Mouse (Mus musculus) kidney, postnatal 25 days (tissue): ENCODE measurements around the gene Gtpbp3.

Experiments
- DNase-seq, 2 experiments: peaks; one replicate each; pipeline ENCODE4 v3.0.0; 2021; ENCODE audit warnings: mixed read lengths in 2 of 2

The Gtpbp3 gene

DNA sequence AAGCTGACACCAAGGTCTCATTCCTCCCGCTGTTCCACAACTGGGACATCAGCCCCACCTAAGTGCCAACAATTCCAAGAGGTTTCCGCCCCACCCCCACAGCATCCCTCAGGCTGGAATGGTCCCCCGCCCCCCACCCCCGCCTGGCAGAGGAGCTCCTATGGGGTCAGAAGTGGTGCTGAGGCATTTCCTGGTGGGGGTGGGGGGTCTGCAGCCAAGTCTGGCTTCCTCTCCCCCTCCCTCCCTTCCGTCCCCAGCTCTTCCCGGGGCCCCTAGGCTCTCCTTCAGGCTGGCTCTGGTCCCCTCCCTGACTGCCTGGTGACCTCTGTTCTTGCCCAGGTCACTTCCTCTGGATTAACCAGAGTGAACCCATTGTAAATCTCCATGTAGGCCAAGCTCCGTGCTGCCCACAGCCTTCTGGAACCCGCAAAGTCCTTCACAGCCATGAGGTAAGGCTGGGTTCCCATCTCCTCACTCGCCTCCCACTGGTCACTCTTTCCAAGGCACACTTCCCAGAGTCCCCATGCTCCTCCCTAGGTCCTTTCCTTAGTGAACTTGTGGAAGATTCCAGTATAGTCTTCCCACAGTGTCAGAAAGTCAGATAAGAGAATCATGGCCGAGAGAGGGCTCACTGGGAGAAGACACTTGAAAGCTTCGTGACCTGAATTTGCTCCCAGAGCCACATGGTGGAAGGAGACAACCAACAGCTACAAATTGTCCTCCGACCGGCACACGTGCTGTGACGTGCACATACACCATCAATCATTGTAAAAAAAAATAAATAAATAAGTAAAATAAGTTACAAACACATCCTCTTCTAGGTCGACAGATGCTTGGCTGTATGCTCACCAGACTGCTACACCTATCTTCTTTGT, 11.2 kb downstream of the Gtpbp3 start:
- DNase-seq, result peak; percentile 86 to 87

DNA sequence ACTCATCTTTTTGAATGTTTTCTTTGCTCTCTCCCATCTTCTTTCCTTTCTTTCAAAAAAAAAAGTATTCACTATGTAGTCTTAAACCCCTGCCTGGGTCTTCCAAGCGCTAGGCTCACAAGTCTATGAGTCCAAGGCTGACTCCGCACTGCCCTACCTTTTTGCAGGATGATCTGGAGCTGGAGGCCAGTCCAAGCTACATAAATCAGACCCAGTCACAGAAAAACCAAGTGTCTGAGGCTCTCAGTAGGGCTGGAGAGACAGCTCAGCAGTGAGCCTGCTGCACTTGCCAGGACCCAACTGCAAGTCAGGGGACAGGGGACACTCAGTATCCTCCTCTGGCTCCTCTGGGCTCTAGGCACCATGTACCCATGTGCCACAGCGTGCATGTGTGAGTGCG, 16.4 kb downstream of the Gtpbp3 start:
- no peak for DNase-seq

DNA sequence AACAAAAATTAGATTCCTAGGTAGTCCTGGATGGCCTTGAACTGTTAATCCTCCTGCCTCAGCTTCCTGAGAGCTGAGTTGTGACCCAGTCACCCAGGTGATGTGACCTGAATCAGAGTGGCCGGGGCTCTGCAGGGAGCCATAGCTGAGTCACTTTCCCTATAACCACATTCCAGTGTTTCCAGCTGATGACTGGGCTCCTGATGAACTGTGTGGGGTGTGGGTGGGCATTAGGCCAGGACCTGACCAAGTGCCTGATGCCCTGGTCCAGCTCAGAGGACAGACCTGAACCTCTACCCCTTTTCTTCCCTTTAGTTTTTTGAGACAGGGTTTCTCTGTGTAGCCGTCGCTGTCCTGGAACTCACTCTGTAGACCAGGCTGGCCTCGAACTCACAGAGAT, 17.4 kb downstream of the Gtpbp3 start:
- DNase-seq, result no peak

GRCm38 (mm10) chr8:71505979-71506378, 18.1 kb downstream of the Gtpbp3 start:
- peak in 1 of 2 experiments; percentile 48 for DNase-seq

GRCm38 (mm10) chr8:71507589-71508104, 19.7 kb downstream of the Gtpbp3 start:
- DNase-seq, result peak; percentile 78 to 89

GRCm38 (mm10) chr8:71509316-71509715, 21.4 kb downstream of the Gtpbp3 start:
- no peak for DNase-seq

GRCm38 (mm10) chr8:71511644-71512043, 23.7 kb downstream of the Gtpbp3 start, which contains the start of gene Plvap:
Gene Plvap, minus strand, starts transcription at chr8:71511752.
- DNase-seq, result peak; percentile 68 to 81

GRCm38 (mm10) chr8:71513018-71513754, 25.3 kb downstream of the Gtpbp3 start:
- DNase-seq, result peak; percentile 62 to 76

DNA sequence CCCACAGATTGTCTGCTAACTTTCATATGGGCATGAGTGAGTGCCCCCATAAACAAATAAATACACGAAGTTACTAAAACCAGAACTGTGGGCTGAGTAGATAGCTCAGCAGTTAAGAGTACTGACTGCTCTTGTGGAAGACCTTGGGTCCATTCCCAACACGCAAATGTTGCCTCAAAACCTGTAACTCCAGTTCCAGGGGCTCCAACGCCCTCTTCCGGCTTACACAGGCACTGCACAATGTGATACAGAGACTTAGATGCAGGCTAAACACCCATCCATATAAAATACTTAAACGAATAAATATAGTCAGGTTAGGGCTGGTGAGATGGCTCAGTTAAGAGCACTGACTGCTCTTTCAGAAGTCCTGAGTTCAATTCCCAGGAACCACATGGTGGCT, 27.1 kb downstream of the Gtpbp3 start:
- DNase-seq, result no peak

GRCm38 (mm10) chr8:71516786-71517185, 28.9 kb downstream of the Gtpbp3 start:
- DNase-seq, result peak; percentile 43 to 79

DNA sequence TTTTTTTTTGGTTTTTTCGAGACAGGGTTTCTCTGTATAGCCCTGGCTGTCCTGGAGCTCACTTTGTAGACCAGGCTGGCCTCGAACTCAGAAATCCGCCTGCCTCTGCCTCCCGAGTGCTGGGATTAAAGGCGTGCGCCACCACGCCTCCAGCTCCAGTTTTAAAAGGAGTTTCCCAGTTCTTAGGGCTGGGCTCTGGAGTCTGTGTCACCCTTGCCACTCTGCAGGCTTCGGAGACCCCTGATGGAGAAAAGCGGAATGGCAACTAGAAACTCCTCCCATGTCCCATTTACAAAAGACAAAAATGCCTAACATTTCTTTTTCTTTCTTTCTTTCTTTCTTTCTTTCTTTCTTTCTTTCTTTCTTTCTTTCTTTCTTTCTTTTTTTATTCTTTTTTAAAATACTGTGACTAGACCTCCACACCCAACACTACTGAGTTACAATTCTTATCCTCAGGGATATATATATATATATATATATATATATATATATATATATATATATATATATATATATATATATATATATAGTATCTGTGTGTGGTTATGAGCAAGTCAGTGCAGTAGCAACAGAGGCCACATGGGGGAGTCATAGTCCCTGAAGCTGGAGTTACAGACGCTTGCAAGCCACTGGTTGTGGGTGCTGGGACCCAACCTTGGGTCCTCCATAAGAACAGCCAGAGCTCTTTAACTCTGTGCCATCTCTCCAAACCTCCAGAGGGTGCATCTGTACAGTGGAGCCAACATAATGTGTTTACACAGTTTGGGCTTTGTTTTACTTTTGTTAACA, 31.3 kb downstream of the Gtpbp3 start:
- DNase-seq, result peak; percentile 70 to 87

DNA sequence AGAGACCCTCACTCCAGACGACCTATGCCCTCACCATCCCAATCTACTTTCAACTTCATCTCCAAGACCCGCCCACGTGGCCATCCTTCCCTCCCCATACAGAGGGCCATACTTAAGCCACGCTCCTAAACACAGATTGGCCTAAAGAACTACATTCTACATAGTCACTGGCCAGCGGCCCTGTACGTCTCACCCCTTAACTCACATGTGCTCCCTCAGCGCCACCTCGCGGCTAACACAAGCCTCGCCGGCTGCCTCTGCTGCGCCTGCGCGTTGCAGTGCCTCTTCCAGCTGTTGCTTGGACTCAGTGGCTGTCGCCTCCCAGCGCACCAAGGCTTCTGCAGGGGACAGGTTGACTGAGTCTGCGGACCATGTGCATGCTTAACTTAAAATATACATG, 33.7 kb downstream of the Gtpbp3 start:
- peak; percentile 93 to 95 for DNase-seq

GRCm38 (mm10) chr8:71525226-71526050, 37.5 kb downstream of the Gtpbp3 start, which contains the start of gene Ccdc194:
Gene Ccdc194, minus strand, starts transcription at chr8:71525711.
- DNase-seq, result no peak

DNA sequence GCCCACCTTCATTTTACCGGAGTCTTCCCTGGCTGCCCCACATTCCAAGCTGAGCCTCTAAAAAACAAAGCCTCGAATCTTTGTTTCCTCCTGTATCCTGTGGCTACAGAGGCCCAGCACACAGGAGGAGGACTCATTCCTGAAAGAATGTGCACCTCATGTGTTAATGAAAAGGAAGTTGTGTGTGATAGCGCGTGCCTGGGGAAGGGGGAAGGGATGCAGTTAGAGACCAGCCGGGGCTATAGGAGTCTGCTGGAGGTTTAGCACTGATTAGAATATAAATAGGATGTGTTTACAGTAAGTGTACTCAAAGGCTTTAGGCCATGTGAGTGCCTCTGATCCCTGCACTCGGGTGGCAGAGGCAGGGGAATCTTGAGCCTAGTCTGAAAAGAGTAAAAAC, 38.4 kb downstream of the Gtpbp3 start:
- DNase-seq, result no peak

DNA sequence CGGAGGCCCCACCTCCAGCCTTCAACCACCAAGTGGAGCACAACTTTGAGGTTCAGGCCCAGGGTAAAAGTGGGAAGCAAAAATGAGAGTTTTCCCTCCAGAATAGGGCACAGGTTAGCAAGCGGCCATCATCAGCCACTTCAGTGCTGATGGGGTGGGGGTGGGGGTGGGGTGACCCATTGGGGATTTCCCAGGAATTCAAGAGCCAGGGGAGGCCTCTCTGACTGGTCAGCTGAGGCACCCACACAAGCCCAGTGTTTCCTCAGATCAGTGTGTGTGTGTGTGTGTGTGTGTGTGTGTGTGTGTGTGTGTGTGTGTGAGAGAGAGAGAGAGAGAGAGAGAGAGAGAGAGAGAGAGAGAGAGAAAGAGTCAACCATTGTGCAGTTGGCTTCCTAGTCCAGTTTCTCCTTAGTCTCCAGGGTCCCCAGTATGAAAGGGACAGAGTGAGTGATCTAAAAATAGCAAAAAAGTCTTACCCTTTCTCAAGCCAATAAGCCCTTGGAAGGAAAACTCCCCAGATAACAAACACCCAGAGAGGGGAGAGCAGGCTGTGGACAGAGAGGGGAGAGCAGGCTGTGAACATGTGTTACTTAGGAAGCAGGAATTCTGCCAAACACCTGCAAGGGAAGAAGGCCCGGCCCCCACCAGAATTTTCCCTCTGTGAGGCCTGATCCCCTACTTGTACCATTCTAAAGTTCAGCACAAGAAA, 39.4 kb downstream of the Gtpbp3 start:
- no peak for DNase-seq

DNA sequence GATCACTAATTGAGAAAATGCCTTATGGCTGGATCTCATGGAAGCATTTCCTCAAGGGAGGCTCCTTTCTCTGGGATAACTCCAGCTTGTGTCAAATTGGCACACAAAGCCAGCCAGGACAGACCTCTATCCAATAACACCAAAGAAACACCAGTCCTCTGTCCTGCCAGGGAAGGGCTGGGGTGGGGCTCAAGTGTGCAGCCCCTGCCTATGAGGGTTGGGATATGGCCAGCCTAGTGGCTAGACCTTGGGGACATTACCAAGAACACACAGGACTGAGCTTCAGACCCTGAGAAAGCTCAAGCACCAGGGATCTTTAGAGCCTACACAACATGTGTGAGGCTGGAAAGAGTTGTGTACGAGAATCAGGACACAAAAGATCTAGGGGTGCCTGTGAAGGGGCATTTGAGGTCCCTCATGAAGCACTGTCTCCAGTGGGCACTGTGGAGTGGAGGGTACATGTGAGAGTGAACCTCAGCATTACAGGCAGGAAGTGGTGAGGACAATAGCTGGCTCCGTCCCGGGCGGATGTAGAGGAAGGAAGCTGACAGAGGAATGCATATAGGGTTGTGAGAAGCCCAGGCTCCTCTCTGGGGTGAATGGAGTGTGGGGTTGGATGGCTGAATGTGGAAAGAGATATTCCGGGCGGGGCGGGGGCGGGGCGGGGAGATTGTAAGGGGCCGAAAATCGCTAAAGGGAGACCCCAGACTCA, 40.6 kb downstream of the Gtpbp3 start:
- DNase-seq, result peak; percentile 57 to 73

DNA sequence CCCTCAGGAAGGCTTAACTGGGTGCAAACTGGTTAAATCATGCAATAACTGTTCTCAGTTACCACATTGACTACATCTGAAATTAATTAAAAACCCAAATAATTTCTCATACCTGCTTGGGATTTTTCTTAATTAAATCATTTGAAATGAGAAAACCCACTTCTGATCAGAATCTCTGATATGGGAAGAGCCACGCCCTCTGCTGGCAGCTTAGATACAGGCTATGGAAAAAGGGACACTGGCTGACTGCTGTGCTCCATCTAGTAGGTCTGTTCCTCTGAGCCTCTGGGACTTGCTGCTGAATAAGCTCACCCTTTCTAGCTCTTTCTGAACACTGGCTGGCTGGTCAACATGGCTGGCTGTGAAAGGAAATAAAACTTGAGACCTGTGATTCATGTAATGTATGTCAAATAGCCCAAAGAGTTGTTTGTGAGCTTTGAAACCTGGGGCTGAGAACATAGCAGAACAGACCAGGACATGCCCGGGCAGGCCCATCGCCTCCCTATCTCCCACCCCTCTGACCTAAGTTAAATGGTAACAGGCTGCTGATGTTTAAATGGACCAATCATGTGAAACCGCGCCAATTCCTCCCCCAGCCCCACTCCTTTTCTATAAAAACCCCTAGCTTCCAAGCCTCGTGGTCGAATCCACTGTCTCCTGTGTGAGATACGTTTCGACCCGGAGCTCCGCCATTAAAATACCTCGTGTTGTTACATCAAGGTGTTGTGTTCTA, 43.0 kb downstream of the Gtpbp3 start:
- DNase-seq, result peak; percentile 55 to 73

DNA sequence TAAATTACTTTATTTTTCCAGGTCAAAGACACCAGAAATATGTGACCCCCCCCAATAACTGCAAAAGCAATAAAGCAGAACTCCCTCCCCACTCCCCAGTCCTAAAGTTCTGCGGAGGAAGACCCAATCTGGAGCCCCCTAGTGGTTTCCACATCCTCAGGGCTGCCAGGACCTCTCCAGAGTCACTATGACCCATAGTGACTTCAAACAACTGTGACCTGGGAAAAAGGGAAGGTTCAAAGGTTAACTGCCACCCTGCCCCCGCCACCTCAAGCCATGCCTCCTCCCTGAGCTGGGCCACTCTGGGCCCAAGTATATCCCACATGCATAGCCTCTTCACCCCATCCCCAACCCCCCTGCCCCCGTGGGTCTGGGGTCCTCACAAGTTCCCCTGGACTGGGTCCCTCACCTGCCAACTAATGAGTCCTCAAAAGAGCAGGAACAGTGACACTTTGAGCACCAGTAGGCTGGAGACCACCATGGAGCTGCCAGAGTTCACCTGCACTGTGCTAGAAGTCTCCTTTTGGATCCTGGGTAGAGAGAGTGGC, 46.4 kb downstream of the Gtpbp3 start:
- no peak for DNase-seq

GRCm38 (mm10) chr8:71535663-71536062, 47.8 kb downstream of the Gtpbp3 start:
- DNase-seq, result no peak
